Mouse (Mus musculus): ENCODE measurements at regions not wholly inside any gene's neighbourhood (a gene's known extent, or its start where the extent isn't known, plus 50 kb on each side); places are given as distances from the start of the nearest gene placed in this dataset.
A peak's percentile ranks its signal among the peaks of the same experiment; 100 is the strongest.

- Histone ChIP-seq H3K9ac (ENCODE audit: low read length) (peak overlapping the region; percentile 43; the same call in 1 of the 2 replicates), H3K4me3 (ENCODE audit: low read depth, low read length) (no peak overlapping the region)
These were observed 247.9 kb upstream of the Myt1l start for GRCm38 (mm10) chr12:29280081-29280788.

GRCm38 (mm10) chr12:29280861-29281630 lies 247.1 kb upstream of the Myt1l start:
- DNase-seq (ENCODE audit: low spot score) (no peak), ATAC-seq (replicated peaks; ENCODE audit: low FRiP score) (no peak)
- H3K4me2 ChIP-seq (ENCODE audit: low read depth, low read length, severe bottlenecking) = no peak overlapping the region
- no peaks in the 10 kb centered on the region for H3K9me3 ChIP-seq (ENCODE audit: control insufficient read depth, low read length)
- H3K27ac ChIP-seq (ENCODE audit: low read depth, low read length) = peak overlapping the region; percentile 61
- no peaks in the 10 kb centered on the region for H3K36me3 ChIP-seq (ENCODE audit: control insufficient read depth, insufficient read depth, low read length)
- 63% methylated on average over 17 of the region's 17 CpGs for WGBS
- no peaks in the 10 kb centered on the region for H3K27me3 ChIP-seq (ENCODE audit: control insufficient read depth, insufficient read depth, low read length)
- no peak overlapping the region for H3K4me3 ChIP-seq (ENCODE audit: low read depth, low read length)
- no peak overlapping the region; the same call in 1 of the 2 replicates for H3K9ac ChIP-seq (ENCODE audit: low read length)
- H3K4me1 ChIP-seq (replicated peaks; ENCODE audit: control insufficient read depth, insufficient read depth, low read length) = peaks cover 15% of the 10 kb centered on the region

More at GRCm38 (mm10) chr12:29280081-29280788, 247.9 kb upstream of the Myt1l start:
- Histone ChIP-seq H3K4me2 (ENCODE audit: low read depth, low read length, severe bottlenecking) (peak overlapping the region; percentile 45), H3K9me3 (ENCODE audit: control insufficient read depth, low read length) (no peaks in the 10 kb centered on the region), H3K36me3 (ENCODE audit: control insufficient read depth, insufficient read depth, low read length) (no peaks in the 10 kb centered on the region), H3K27ac (ENCODE audit: low read depth, low read length) (peak overlapping the region; percentile 61), H3K4me1 (replicated peaks; ENCODE audit: control insufficient read depth, insufficient read depth, low read length) (peaks cover 15% of the 10 kb centered on the region), H3K27me3 (ENCODE audit: control insufficient read depth, insufficient read depth, low read length) (no peaks in the 10 kb centered on the region)
- 3% methylated on average over 9 of the region's 9 CpGs for WGBS
- ATAC-seq (replicated peaks; ENCODE audit: low FRiP score) = peak; percentile 69
- DNase-seq (ENCODE audit: low spot score) = peak; percentile 54

GRCm38 (mm10) chr12:29288801-29289200 lies 239.4 kb upstream of the Myt1l start:
- DNase-seq (ENCODE audit: low spot score) = no peak
- no peak overlapping the region for H3K4me2 ChIP-seq (ENCODE audit: low read depth, low read length, severe bottlenecking)
- no peaks in the 10 kb centered on the region; the same call in 1 of the 2 replicates for H3K4me1 ChIP-seq (replicated peaks; ENCODE audit: control insufficient read depth, insufficient read depth, low read length)
- H3K9me3 ChIP-seq (ENCODE audit: control insufficient read depth, low read length) = no peaks in the 10 kb centered on the region
- no peaks in the 10 kb centered on the region for H3K27me3 ChIP-seq (ENCODE audit: control insufficient read depth, insufficient read depth, low read length)
- H3K4me3 ChIP-seq (ENCODE audit: low read depth, low read length) = no peak overlapping the region
- no peak overlapping the region for H3K27ac ChIP-seq (ENCODE audit: low read depth, low read length)
- no peak overlapping the region for H3K9ac ChIP-seq (ENCODE audit: low read length)
- no peak for ATAC-seq (replicated peaks; ENCODE audit: low FRiP score)
- WGBS = 82% methylated on average over 2 of the region's 2 CpGs
- H3K36me3 ChIP-seq (ENCODE audit: control insufficient read depth, insufficient read depth, low read length) = no peaks in the 10 kb centered on the region

- WGBS = 13% methylated on average over 23 of the region's 23 CpGs
- ATAC-seq (replicated peaks; ENCODE audit: low FRiP score) (peak; percentile 99), DNase-seq (ENCODE audit: low spot score) (peak; percentile 96)
- Histone ChIP-seq H3K27me3 (ENCODE audit: control insufficient read depth, insufficient read depth, low read length) (no peaks in the 10 kb centered on the region), H3K9me3 (ENCODE audit: control insufficient read depth, low read length) (no peaks in the 10 kb centered on the region), H3K36me3 (ENCODE audit: control insufficient read depth, insufficient read depth, low read length) (no peaks in the 10 kb centered on the region), H3K4me1 (replicated peaks; ENCODE audit: control insufficient read depth, insufficient read depth, low read length) (no peaks in the 10 kb centered on the region; the same call in 1 of the 2 replicates), H3K27ac (ENCODE audit: low read depth, low read length) (no peak overlapping the region), H3K4me2 (ENCODE audit: low read depth, low read length, severe bottlenecking) (peak overlapping the region; percentile 51), H3K9ac (ENCODE audit: low read length) (peak overlapping the region; percentile 48), H3K4me3 (ENCODE audit: low read depth, low read length) (peak overlapping the region; percentile 1; the same call in 1 of the 2 replicates)
These were observed 237.4 kb upstream of the Myt1l start for GRCm38 (mm10) chr12:29290591-29291351.

GRCm38 (mm10) chr12:29297984-29298383 lies 230.2 kb upstream of the Myt1l start:
- H3K9ac ChIP-seq (ENCODE audit: low read length) = no peak overlapping the region
- no peak overlapping the region for H3K4me2 ChIP-seq (ENCODE audit: low read depth, low read length, severe bottlenecking)
- 87% methylated on average over 5 of the region's 5 CpGs for WGBS
- H3K36me3 ChIP-seq (ENCODE audit: control insufficient read depth, insufficient read depth, low read length) = no peaks in the 10 kb centered on the region
- no peaks in the 10 kb centered on the region for H3K9me3 ChIP-seq (ENCODE audit: control insufficient read depth, low read length)
- ATAC-seq (replicated peaks; ENCODE audit: low FRiP score) (no peak), DNase-seq (ENCODE audit: low spot score) (no peak)
- H3K27me3 ChIP-seq (ENCODE audit: control insufficient read depth, insufficient read depth, low read length) = no peaks in the 10 kb centered on the region
- H3K27ac ChIP-seq (ENCODE audit: low read depth, low read length) = no peak overlapping the region
- H3K4me3 ChIP-seq (ENCODE audit: low read depth, low read length) = no peak overlapping the region
- H3K4me1 ChIP-seq (replicated peaks; ENCODE audit: control insufficient read depth, insufficient read depth, low read length) = no peaks in the 10 kb centered on the region

- whole genome bisulfite sequencing = 73% methylated on average over 1 of the region's 1 CpGs
- H3K27me3 ChIP-seq (ENCODE audit: control insufficient read depth, insufficient read depth, low read length) = no peaks in the 10 kb centered on the region
- H3K4me1 ChIP-seq (replicated peaks; ENCODE audit: control insufficient read depth, insufficient read depth, low read length) = no peaks in the 10 kb centered on the region
- H3K4me3 ChIP-seq (ENCODE audit: low read depth, low read length) = no peak overlapping the region
- H3K9ac ChIP-seq (ENCODE audit: low read length) = no peak overlapping the region
- no peak overlapping the region for H3K4me2 ChIP-seq (ENCODE audit: low read depth, low read length, severe bottlenecking)
- DNase-seq (ENCODE audit: low spot score) (no peak), ATAC-seq (replicated peaks; ENCODE audit: low FRiP score) (no peak)
- no peaks in the 10 kb centered on the region for H3K9me3 ChIP-seq (ENCODE audit: control insufficient read depth, low read length)
- H3K36me3 ChIP-seq (ENCODE audit: control insufficient read depth, insufficient read depth, low read length) = no peaks in the 10 kb centered on the region
- no peak overlapping the region for H3K27ac ChIP-seq (ENCODE audit: low read depth, low read length)
These were observed 212.5 kb upstream of the Myt1l start for GRCm38 (mm10) chr12:29315636-29316035.

GRCm38 (mm10) chr12:29321468-29321867 lies 206.7 kb upstream of the Myt1l start:
- H3K4me3 ChIP-seq (ENCODE audit: low read depth, low read length) = no peak overlapping the region
- no peak overlapping the region for H3K4me2 ChIP-seq (ENCODE audit: low read depth, low read length, severe bottlenecking)
- ATAC-seq (replicated peaks; ENCODE audit: low FRiP score) (no peak), DNase-seq (ENCODE audit: low spot score) (no peak)
- 38% methylated on average over 2 of the region's 2 CpGs for WGBS
- no peaks in the 10 kb centered on the region for H3K27me3 ChIP-seq (ENCODE audit: control insufficient read depth, insufficient read depth, low read length)
- 0 out of 2 replicates have a peak, but pooled peaks cover 2% of the 10 kb centered on the region for H3K4me1 ChIP-seq (replicated peaks; ENCODE audit: control insufficient read depth, insufficient read depth, low read length)
- no peak overlapping the region for H3K27ac ChIP-seq (ENCODE audit: low read depth, low read length)
- H3K9me3 ChIP-seq (ENCODE audit: control insufficient read depth, low read length) = no peaks in the 10 kb centered on the region
- no peak overlapping the region for H3K9ac ChIP-seq (ENCODE audit: low read length)
- H3K36me3 ChIP-seq (ENCODE audit: control insufficient read depth, insufficient read depth, low read length) = no peaks in the 10 kb centered on the region

GRCm38 (mm10) chr12:29323534-29323933 lies 204.7 kb upstream of the Myt1l start:
- Histone ChIP-seq H3K27ac (ENCODE audit: low read depth, low read length) (no peak overlapping the region), H3K36me3 (ENCODE audit: control insufficient read depth, insufficient read depth, low read length) (no peaks in the 10 kb centered on the region), H3K9ac (ENCODE audit: low read length) (no peak overlapping the region), H3K9me3 (ENCODE audit: control insufficient read depth, low read length) (no peaks in the 10 kb centered on the region), H3K4me2 (ENCODE audit: low read depth, low read length, severe bottlenecking) (no peak overlapping the region), H3K4me1 (replicated peaks; ENCODE audit: control insufficient read depth, insufficient read depth, low read length) (0 out of 2 replicates have a peak, but pooled peaks cover 2% of the 10 kb centered on the region), H3K27me3 (ENCODE audit: control insufficient read depth, insufficient read depth, low read length) (no peaks in the 10 kb centered on the region), H3K4me3 (ENCODE audit: low read depth, low read length) (no peak overlapping the region)
- no peak for ATAC-seq (replicated peaks; ENCODE audit: low FRiP score)
- no peak for DNase-seq (ENCODE audit: low spot score)
- 73% methylated on average over 3 of the region's 3 CpGs for WGBS
